Mouse (Mus musculus): ENCODE results near the gene Phldb1.
"Not testable (repeated sequence)": the region's sequence is repeated elsewhere in the genome, so short reads cannot be mapped to it uniquely, and the experiment has no call there.

The Phldb1 gene

GRCm38 (mm10) chr9:44655098-44656066, 79.6 kb downstream of the Phldb1 start:
- peak; percentile 61 for DNase-seq (ENCODE audit: low read depth, low spot score)

DNA sequence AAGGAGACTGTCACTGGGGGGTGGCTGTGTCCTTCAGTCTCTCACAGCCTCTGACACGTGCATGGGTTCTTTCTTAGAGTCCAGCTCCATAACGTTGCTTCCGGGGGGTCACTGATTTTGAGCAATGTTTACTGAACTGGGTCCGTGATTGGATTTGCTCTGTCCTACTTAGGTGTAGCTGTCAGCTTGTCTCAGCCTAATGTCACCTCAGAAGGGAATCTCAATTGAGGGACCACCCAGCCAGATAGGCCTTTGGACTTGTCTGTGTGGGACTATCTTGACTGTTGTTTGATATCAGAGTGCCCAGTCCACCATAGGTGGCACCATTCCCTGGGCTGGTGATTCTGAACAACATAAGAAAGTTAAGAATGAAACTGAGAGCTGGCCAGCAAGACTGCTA, 81.1 kb downstream of the Phldb1 start:
- no peak for DNase-seq (ENCODE audit: low read depth, low spot score)

DNA sequence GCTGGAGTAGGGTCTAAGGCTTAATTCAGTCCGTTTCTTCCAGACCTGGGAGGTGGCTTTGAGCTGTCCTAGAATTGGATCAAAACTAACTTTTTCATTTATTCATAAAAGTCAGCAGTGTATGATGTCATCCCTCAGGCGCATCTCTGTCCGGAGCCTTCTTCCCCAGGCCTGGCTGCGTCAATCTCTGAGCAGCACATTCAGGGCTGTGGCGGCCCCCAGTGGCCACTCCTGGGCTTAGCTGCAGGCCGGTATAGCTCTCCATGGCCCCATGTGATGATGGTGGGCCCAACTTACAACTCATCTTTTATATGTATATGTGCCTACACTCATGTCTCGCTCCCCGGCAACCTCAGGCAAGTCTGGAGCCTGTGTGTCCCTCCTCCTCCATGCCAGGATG, 83.0 kb downstream of the Phldb1 start:
- DNase-seq (ENCODE audit: low read depth, low spot score) = peak; percentile 28

DNA sequence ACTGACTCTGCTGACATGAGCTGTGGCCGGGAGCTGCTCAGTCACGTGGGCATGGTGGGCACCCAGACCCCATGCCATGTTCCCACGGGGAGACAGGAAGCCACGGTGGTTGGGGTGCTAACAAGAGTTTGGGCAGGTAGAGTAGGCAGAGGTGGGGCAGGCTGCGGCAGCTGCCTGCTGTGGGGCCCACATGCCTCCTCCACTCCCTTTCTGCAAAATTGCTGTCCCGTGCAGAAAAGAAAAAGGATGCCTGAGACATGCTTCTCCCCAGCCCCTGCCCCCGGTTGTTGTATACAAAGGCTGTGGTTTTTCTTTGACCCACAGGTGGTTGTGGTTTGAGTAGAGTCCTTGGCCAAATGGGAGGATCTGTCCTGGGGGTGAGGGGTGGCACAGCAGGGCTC, 86.1 kb downstream of the Phldb1 start:
- DNase-seq (ENCODE audit: low read depth, low spot score) = no peak

DNA sequence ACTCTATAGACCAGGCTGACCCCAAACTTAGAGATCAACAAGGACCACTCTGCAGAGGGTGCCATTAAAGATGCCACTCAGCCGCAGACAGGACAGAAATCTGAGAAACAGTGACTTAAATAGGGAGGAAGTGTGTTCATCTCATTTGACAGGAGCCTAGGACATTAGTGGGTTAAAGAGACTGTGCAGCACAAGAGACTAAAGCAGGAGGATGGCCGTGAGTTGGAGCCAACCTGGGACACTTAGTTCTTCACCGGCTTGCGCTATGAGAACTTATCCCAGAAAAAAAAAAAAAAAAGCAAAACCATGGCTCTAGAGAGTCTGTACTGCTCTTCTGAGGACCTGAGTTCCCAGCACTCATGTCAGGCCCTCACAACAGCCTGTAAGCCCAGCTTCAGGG, 87.3 kb downstream of the Phldb1 start:
- DNase-seq (ENCODE audit: low read depth, low spot score) = no peak

DNA sequence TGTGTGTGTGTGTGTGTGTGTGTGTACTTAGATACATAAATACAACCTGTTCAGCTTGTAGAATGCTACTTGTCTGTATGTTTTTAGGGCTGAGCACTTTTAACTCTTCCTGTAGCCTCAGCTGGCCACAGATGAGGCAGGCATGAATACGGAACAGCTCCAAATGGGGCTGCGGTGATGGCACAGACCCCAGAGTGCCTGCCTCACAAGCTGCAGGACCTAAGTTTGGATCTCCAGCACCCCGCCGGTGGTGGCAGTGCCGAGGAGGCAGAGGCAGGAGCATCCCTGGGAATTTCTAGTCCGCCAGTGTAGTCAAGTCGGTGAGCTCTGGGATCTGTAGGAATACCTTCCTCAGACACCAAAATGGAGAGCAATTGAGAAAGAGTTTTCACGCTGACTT, 88.0 kb downstream of the Phldb1 start:
- no peak for DNase-seq (ENCODE audit: low read depth, low spot score)

- DNase-seq (ENCODE audit: low read depth, low spot score) = no peak
These were observed 88.6 kb downstream of the Phldb1 start for GRCm38 (mm10) chr9:44646366-44646765.

DNA sequence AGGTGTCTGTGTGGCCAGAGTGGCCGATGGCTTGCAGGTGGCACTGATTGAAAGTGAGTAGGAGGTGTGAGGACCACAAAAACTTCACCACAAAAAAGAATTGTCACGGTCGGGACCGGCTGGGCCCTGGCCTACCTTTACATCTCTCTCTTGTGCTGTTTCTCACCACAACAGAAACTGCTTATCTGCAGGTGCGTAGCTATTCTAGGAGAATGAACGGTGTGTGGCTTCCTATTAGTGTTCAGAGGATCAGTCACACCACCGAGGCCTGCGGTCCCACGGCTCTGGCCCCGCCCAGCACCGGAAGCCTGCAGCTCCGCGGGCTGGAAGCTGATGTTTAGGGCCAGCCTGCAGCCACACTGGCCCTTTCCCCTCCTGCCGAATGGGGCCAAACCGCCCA, 89.1 kb downstream of the Phldb1 start:
- DNase-seq (ENCODE audit: low read depth, low spot score) = no peak

GRCm38 (mm10) chr9:44645481-44645880, 89.5 kb downstream of the Phldb1 start:
- no peak for DNase-seq (ENCODE audit: low read depth, low spot score)

DNA sequence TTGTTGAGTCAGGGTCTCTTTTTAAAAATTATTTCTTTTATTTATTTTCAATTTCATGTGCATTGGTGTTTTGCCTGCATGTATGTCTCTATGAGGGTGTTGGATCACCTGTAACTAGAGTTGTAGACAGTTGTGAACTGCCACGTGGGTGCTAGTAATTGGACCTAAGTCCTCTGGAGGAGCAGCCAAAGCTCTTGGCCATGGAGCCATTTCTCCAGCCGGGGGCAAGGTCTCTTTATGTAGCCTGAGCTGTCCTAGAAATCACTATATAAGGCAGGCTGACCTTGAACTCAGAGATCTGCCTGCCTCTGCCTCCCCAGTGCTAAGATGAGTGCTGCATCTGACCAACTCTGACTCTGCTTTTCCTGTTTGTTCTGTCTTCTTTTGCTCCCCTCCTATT, 90.8 kb downstream of the Phldb1 start:
- no peak for DNase-seq (ENCODE audit: low read depth, low spot score)

DNA sequence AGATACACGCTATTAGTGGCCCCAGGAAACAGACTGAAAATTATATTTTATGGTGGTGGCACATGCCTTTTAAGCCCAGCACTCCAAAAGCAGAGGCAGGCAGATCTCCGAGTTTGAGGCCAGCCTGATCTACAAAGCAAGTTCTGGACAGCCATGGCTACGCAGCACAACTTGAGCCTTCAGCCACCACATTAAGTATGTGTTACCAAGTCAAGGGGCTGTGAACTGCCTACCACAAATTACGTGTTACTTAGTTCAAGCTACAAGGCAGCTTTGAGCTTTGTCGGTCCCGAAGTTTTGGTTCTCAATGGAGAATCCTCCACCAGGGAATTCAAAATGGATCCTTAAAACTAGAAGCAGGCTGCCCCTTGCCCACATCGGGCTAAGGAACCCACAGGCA, 91.9 kb downstream of the Phldb1 start:
- DNase-seq (ENCODE audit: low read depth, low spot score) = no peak

DNA sequence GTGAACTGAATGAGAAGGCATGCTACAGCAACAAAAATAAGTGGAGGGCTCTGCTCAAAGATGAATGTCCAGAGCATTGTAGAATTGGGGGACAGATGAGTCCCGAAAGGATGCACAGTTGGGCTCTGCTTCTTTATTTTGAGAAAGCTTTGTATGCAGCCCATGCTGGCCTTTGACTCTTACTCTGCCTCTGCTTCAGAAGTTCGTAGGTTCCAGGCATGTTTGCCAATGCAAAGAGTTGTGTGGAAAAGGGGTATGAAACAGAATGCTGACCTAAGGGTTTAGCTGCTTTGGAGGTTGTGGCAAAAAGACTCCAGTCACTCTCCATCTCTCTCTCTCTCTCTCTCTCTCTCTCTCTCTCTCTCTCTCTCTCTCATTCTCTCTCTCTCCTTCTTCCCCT, 93.4 kb downstream of the Phldb1 start:
- DNase-seq (ENCODE audit: low read depth, low spot score) = no peak

GRCm38 (mm10) chr9:44640646-44641357, 94.2 kb downstream of the Phldb1 start:
- DNase-seq (ENCODE audit: low read depth, low spot score) = no peak

- not testable (repeated sequence) for DNase-seq (ENCODE audit: low read depth, low spot score)
These were observed 95.0 kb downstream of the Phldb1 start for GRCm38 (mm10) chr9:44640028-44640427.

DNA sequence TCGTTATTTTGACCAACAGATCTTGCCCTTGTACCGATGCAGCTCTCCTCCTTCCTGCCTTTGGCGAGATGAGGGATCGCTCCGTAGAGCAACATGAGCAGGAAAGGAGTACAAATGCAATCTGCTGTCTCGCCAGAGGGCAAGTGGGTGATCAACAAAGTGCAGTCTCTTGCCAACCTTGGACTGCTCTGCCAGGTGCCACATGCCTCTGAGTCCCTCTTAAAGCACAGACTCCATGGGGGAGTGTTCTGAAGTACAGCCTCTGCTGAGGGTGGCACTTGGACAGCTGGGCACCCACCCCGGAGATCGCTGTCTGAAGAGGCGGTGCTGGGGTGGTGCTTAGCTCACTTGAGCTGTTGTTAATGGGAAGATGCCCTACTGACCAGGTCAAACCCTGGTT, 96.3 kb downstream of the Phldb1 start:
- not testable (repeated sequence) for DNase-seq (ENCODE audit: low read depth, low spot score)

DNA sequence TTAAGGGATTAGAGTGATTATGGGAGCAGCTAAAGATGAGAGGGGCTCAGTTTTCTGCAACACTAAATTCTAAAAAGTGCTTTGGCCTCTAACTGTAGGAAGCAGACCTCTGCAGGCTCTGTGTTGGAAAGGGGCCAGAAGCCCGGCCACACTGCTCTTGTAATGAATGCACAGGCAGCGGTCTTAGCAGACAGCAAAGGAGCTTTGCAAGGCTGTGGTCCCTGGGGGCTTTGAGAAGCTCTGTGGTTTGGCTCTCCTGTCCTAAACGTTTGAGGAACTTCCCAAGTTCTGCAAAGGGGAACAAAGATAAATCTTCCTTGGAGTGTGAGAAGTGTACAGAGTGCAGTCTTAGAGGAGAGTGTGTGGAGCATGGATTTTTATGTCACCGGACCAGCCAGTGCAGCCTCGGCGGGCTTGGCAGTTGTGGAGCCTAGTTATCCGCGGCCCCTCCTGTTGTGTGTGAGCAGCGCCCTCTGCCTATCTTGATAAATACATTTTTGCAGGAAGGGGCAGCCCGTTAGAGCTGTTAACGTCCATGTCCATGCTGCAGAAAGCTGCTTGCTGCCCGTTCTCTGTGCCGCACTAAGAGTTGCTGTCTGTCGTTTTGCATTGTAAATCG, 97.3 kb downstream of the Phldb1 start:
- DNase-seq (ENCODE audit: low read depth, low spot score) = no peak
